Mouse (Mus musculus): Measurements from ENCODE around the gene Haus8.
A peak's percentile ranks its signal among the peaks of the same experiment; 100 is the strongest.
"Not testable (repeated sequence)": the region's sequence is repeated elsewhere in the genome, so short reads cannot be mapped to it uniquely, and the experiment has no call there.

The Haus8 gene

GRCm38 (mm10) chr8:71272286-71273150 lies at the start of gene Haus8, which contains the start of gene Myo9b:
Haus8 (minus strand) TSS chr8:71272934.
Myo9b (plus strand) TSS chr8:71272714.
- DNase-seq (ENCODE audit: low read depth in 2 of 2, low spot score in 2 of 2): peak; percentile 98

GRCm38 (mm10) chr8:71319760-71320159 lies 47.0 kb upstream of the Haus8 start:
- DNase-seq (ENCODE audit: low read depth in 2 of 2, low spot score in 2 of 2): not testable (repeated sequence)

GRCm38 (mm10) chr8:71318610-71319009 lies 45.9 kb upstream of the Haus8 start:
- DNase-seq (ENCODE audit: low read depth in 2 of 2, low spot score in 2 of 2): not testable (repeated sequence)

GRCm38 (mm10) chr8:71316486-71317031 lies 43.8 kb upstream of the Haus8 start:
- DNase-seq (ENCODE audit: low read depth in 2 of 2, low spot score in 2 of 2): no peak

GRCm38 (mm10) chr8:71315972-71316371 lies 43.2 kb upstream of the Haus8 start:
- DNase-seq (ENCODE audit: low read depth in 2 of 2, low spot score in 2 of 2): no peak

- no peak for DNase-seq (ENCODE audit: low read depth in 2 of 2, low spot score in 2 of 2)
These were observed 41.2 kb upstream of the Haus8 start for GRCm38 (mm10) chr8:71313951-71314350.

- DNase-seq (ENCODE audit: low read depth in 2 of 2, low spot score in 2 of 2): no peak
These were observed 40.0 kb upstream of the Haus8 start for GRCm38 (mm10) chr8:71312700-71313099.

GRCm38 (mm10) chr8:71310446-71310845 lies 37.7 kb upstream of the Haus8 start:
- no peak for DNase-seq (ENCODE audit: low read depth in 2 of 2, low spot score in 2 of 2)

- DNase-seq (ENCODE audit: low read depth in 2 of 2, low spot score in 2 of 2): no peak
These were observed 35.2 kb upstream of the Haus8 start for GRCm38 (mm10) chr8:71307913-71308312.

GRCm38 (mm10) chr8:71307371-71307770 lies 34.6 kb upstream of the Haus8 start:
- no peak for DNase-seq (ENCODE audit: low read depth in 2 of 2, low spot score in 2 of 2)

- DNase-seq (ENCODE audit: low read depth in 2 of 2, low spot score in 2 of 2): no peak
These were observed 33.3 kb upstream of the Haus8 start for GRCm38 (mm10) chr8:71305988-71306387.

- no peak for DNase-seq (ENCODE audit: low read depth in 2 of 2, low spot score in 2 of 2)
These were observed 30.9 kb upstream of the Haus8 start for GRCm38 (mm10) chr8:71303632-71304031.

- no peak for DNase-seq (ENCODE audit: low read depth in 2 of 2, low spot score in 2 of 2)
These were observed 30.1 kb upstream of the Haus8 start for GRCm38 (mm10) chr8:71302788-71303187.

- no peak for DNase-seq (ENCODE audit: low read depth in 2 of 2, low spot score in 2 of 2)
These were observed 27.0 kb upstream of the Haus8 start for GRCm38 (mm10) chr8:71299716-71300115.

- DNase-seq (ENCODE audit: low read depth in 2 of 2, low spot score in 2 of 2): no peak
These were observed 24.7 kb upstream of the Haus8 start for GRCm38 (mm10) chr8:71297439-71297838.

- no peak for DNase-seq (ENCODE audit: low read depth in 2 of 2, low spot score in 2 of 2)
These were observed 24.1 kb upstream of the Haus8 start for GRCm38 (mm10) chr8:71296784-71297183.

- DNase-seq (ENCODE audit: low read depth in 2 of 2, low spot score in 2 of 2): no peak
These were observed 23.5 kb upstream of the Haus8 start for GRCm38 (mm10) chr8:71296188-71296621.

- DNase-seq (ENCODE audit: low read depth in 2 of 2, low spot score in 2 of 2): not testable (repeated sequence)
These were observed 21.2 kb upstream of the Haus8 start for GRCm38 (mm10) chr8:71293930-71294329.

- no peak for DNase-seq (ENCODE audit: low read depth in 2 of 2, low spot score in 2 of 2)
These were observed 18.6 kb upstream of the Haus8 start for GRCm38 (mm10) chr8:71291351-71291750.

GRCm38 (mm10) chr8:71290911-71291310 lies 18.2 kb upstream of the Haus8 start:
- DNase-seq (ENCODE audit: low read depth in 2 of 2, low spot score in 2 of 2): no peak

- DNase-seq (ENCODE audit: low read depth in 2 of 2, low spot score in 2 of 2): no peak
These were observed 17.5 kb upstream of the Haus8 start for GRCm38 (mm10) chr8:71290211-71290610.

GRCm38 (mm10) chr8:71289098-71289497 lies 16.4 kb upstream of the Haus8 start:
- no peak for DNase-seq (ENCODE audit: low read depth in 2 of 2, low spot score in 2 of 2)
